Mouse (Mus musculus): ENCODE measurements at regions not wholly inside any gene's neighbourhood (a gene's known extent, or its start where the extent isn't known, plus 50 kb on each side); places are given as distances from the start of the nearest gene placed in this dataset.

GRCm38 (mm10) chr1:61095481-61096165 lies 117.9 kb downstream of the Icos start:
- no peaks in the 10 kb centered on the region for H3K9me3 ChIP-seq
- no peak for ATAC-seq (ENCODE audit: borderline replicate concordance, extremely low read depth, low FRiP score, low TSS enrichment)

GRCm38 (mm10) chr1:61099341-61099740 lies 121.6 kb downstream of the Icos start:
- Histone ChIP-seq H3K27ac (no peak overlapping the region), H3K27me3 (no peaks in the 10 kb centered on the region), H3K4me1 (no peaks in the 10 kb centered on the region), H3K4me2 (no peak overlapping the region), H3K4me3 (no peak overlapping the region), H3K9ac (no peak overlapping the region), H3K9me3 (no peaks in the 10 kb centered on the region), H3K36me3 (no peaks in the 10 kb centered on the region)
- no peak for ATAC-seq (ENCODE audit: borderline replicate concordance, extremely low read depth, low FRiP score, low TSS enrichment)
- 46% methylated on average over 5 of the region's 5 CpGs for WGBS

More at GRCm38 (mm10) chr1:61095481-61096165, 117.9 kb downstream of the Icos start:
- Histone ChIP-seq H3K4me2 (no peak overlapping the region), H3K27me3 (no peaks in the 10 kb centered on the region), H3K4me3 (no peak overlapping the region), H3K27ac (no peak overlapping the region), H3K9ac (no peak overlapping the region), H3K36me3 (no peaks in the 10 kb centered on the region), H3K4me1 (no peaks in the 10 kb centered on the region)

DNA sequence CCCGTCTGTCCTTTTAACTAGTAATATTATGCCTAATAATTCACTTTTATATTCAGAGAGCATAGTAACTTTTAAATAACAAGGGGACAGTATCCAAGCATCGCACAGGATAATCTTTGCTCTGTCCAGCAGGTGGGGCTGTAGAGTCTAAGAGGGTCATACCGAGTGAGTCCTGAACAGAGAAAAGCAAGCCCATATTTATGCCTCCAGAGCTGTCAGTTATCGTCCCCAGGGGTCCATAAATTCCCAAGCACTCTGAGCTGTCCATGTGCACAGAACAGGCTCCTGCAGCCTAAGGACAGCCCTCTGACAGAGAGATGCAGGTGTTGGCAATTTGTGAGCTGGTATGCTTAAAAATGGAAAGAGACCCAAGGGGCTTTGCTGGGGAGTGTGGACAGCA lies 124.0 kb downstream of the Icos start:
- H3K36me3 ChIP-seq: no peaks in the 10 kb centered on the region
- no peaks in the 10 kb centered on the region for H3K27me3 ChIP-seq
- no peaks in the 10 kb centered on the region for H3K4me1 ChIP-seq
- H3K9me3 ChIP-seq: no peaks in the 10 kb centered on the region
- H3K4me3 ChIP-seq: no peak overlapping the region
- H3K27ac ChIP-seq: no peak overlapping the region
- H3K9ac ChIP-seq: no peak overlapping the region
- ATAC-seq (ENCODE audit: borderline replicate concordance, extremely low read depth, low FRiP score, low TSS enrichment): no peak
- no peak overlapping the region for H3K4me2 ChIP-seq
- 62% methylated on average over 4 of the region's 4 CpGs for WGBS

DNA sequence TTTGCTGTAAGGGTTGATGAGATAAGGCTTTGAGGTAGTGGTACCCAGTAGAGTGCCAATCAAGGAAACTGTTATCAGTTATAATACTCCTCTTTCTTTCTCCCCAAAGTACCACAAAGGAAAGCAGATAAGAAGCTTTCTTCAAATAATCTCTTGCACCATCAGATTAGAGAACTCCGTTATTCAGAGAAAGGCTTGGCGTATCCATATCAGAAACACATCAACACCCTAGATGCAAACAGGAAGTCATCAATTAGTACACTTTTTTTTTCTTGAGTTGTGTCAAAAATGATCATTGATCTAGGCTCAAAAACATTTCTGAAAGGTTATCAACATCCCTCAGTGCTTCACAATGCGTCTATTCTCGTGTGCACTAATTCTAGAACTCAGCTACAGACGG lies 124.6 kb downstream of the Icos start:
- Histone ChIP-seq H3K36me3 (no peaks in the 10 kb centered on the region), H3K4me3 (no peak overlapping the region), H3K4me1 (no peaks in the 10 kb centered on the region), H3K27me3 (no peaks in the 10 kb centered on the region), H3K9ac (no peak overlapping the region), H3K4me2 (no peak overlapping the region), H3K27ac (no peak overlapping the region), H3K9me3 (no peaks in the 10 kb centered on the region)
- WGBS: 55% methylated on average over 5 of the region's 5 CpGs
- no peak for ATAC-seq (ENCODE audit: borderline replicate concordance, extremely low read depth, low FRiP score, low TSS enrichment)

GRCm38 (mm10) chr1:61103581-61103980 lies 125.9 kb downstream of the Icos start:
- Histone ChIP-seq H3K4me2 (no peak overlapping the region), H3K27me3 (no peaks in the 10 kb centered on the region), H3K4me3 (no peak overlapping the region), H3K9me3 (no peaks in the 10 kb centered on the region), H3K4me1 (no peaks in the 10 kb centered on the region), H3K36me3 (no peaks in the 10 kb centered on the region), H3K27ac (no peak overlapping the region), H3K9ac (no peak overlapping the region)
- no peak for ATAC-seq (ENCODE audit: borderline replicate concordance, extremely low read depth, low FRiP score, low TSS enrichment)
- WGBS: 48% methylated on average over 12 of the region's 12 CpGs

DNA sequence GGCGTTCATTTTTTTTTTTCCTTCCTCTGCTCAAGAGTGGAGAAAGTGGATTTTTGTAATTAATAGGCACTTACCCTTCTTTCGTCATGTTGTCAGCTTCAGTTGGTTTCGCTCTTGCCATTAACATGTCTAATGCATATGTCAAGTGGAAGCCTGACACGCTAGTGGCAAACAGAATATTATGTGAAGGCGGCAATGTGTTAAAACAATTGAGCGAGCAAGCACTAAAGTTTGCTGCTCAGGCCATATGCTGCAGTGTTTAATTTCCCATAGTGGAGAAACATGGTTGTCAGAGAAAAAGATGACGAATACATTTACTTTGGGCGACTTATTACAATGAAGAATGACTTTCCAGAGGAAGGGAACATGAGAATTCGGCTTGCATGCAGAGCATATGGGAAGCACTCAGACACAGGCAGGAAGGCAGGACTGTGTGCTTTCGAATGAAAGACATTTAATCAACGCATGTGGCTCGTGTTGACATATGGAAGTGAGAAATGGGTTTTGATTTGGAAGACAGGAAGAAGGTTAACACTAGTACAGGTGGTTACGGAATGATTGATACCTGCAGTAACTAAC lies 134.1 kb downstream of the Icos start:
- no peak overlapping the region for H3K27ac ChIP-seq
- ATAC-seq (ENCODE audit: borderline replicate concordance, extremely low read depth, low FRiP score, low TSS enrichment): no peak
- no peaks in the 10 kb centered on the region for H3K36me3 ChIP-seq
- no peaks in the 10 kb centered on the region for H3K9me3 ChIP-seq
- no peak overlapping the region for H3K4me2 ChIP-seq
- no peaks in the 10 kb centered on the region for H3K4me1 ChIP-seq
- no peak overlapping the region for H3K9ac ChIP-seq
- no peaks in the 10 kb centered on the region for H3K27me3 ChIP-seq
- H3K4me3 ChIP-seq: no peak overlapping the region
- 76% methylated on average over 13 of the region's 13 CpGs for WGBS

DNA sequence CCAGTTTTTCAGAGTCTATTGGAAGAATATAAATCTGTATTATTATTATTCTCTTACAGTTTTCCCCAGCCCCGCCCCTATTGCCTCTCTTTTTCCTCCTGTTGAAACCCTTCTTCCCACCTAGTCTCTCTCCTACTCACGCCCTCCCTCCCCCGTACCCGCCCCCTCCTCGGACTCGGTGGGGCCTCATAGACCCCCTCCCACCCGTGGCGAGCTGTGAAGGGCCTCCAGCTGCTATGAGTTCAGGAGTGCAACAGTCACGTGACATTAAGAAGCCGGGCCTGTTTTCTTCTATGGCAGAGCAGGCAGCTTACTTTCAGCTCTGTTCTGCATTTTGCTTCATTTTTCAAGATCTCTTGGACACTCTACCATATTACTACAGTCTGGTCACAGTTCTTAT lies 139.8 kb downstream of the Icos start:
- no peak for ATAC-seq (ENCODE audit: borderline replicate concordance, extremely low read depth, low FRiP score, low TSS enrichment)
- Histone ChIP-seq H3K9ac (no peak overlapping the region), H3K4me1 (no peaks in the 10 kb centered on the region), H3K4me3 (no peak overlapping the region), H3K36me3 (no peaks in the 10 kb centered on the region), H3K9me3 (no peaks in the 10 kb centered on the region), H3K27ac (no peak overlapping the region), H3K4me2 (no peak overlapping the region), H3K27me3 (no peaks in the 10 kb centered on the region)
- WGBS: 24% methylated on average over 10 of the region's 10 CpGs

- WGBS: 36% methylated on average over 4 of the region's 4 CpGs
- no peak for ATAC-seq (ENCODE audit: borderline replicate concordance, extremely low read depth, low FRiP score, low TSS enrichment)
Measured at GRCm38 (mm10) chr1:61118071-61118470, 140.3 kb downstream of the Icos start.

DNA sequence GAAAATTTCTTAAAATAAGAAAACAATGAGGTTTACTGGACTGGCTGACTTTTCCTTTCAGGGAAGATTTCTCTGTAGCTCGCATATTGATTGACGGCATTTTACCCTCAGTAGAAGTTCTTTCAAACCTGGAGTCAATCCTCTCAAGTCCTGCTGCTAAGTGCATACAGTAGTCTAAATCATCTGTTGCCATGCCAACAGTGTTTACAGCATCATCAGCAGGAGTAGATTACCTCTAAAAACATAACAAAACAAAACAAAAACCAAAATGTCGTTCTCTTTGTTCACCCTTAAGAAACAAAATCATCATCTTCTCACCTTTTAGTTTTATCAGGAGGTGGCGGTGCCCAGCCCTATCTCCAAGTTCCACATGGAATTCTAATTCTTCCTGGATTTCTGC lies 143.8 kb downstream of the Icos start:
- no peak for ATAC-seq (ENCODE audit: borderline replicate concordance, extremely low read depth, low FRiP score, low TSS enrichment)
- 83% methylated on average over 4 of the region's 4 CpGs for WGBS
- Histone ChIP-seq H3K27me3 (no peaks in the 10 kb centered on the region), H3K9me3 (no peaks in the 10 kb centered on the region), H3K4me2 (no peak overlapping the region), H3K36me3 (no peaks in the 10 kb centered on the region), H3K27ac (no peak overlapping the region), H3K9ac (no peak overlapping the region), H3K4me1 (no peaks in the 10 kb centered on the region), H3K4me3 (no peak overlapping the region)

More at GRCm38 (mm10) chr1:61118071-61118470, 140.3 kb downstream of the Icos start:
- Histone ChIP-seq H3K9ac (no peak overlapping the region), H3K4me3 (no peak overlapping the region), H3K27ac (no peak overlapping the region), H3K27me3 (no peaks in the 10 kb centered on the region), H3K36me3 (no peaks in the 10 kb centered on the region), H3K4me2 (no peak overlapping the region), H3K9me3 (no peaks in the 10 kb centered on the region), H3K4me1 (no peaks in the 10 kb centered on the region)

GRCm38 (mm10) chr1:61125127-61125526 lies 147.4 kb downstream of the Icos start:
- no peak for ATAC-seq (ENCODE audit: borderline replicate concordance, extremely low read depth, low FRiP score, low TSS enrichment)
- 88% methylated on average over 2 of the region's 2 CpGs for WGBS
- no peaks in the 10 kb centered on the region for H3K27me3 ChIP-seq

DNA sequence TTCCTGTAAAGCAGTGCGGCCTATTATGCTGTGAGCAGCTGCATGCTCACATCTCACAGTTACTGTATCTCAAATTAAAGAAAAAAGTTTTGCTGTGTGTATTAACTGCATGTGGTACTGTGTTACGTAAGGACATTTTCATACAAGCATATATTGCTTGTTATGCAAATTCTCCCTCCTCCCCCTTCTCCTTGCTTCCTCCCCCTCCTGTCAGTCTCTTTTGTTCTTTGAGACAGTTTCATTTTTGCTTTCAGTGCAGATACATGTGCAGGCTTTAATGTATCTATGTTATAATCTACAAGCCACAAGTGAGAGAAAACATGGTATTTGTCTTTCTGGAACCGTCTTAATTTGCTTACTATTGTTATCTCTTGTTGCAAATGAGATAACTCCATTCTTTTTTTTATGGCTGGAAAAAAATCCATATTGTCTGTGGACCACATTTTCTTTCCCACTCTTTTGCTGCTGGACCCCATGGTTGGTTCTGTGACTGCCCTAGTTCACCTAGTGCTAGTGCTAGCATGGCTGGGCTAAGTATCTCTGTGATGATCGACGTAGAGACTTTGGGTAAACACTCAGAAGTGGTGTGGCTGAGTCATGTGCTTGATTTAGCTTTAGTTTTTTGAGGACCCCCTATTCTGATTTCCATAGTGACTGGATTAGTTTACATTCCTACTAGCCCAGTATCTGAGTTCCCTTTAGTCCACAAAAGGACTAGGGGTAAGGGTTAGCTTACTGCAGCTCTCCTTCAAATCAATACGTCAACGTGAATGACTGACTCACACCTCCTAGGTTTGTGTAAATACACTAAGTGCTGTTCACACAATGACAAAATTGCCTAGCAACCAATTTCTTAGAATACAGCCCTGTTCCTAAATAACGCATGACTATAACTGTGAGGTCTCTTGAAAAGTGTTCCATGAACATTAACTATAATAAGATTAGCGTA lies 158.1 kb downstream of the Icos start:
- no peak overlapping the region for H3K9ac ChIP-seq
- peaks cover 22% of the 10 kb centered on the region; the same call in 1 of the 2 replicates for H3K4me1 ChIP-seq
- 56% methylated on average over 9 of the region's 9 CpGs for WGBS
- H3K9me3 ChIP-seq: no peaks in the 10 kb centered on the region
- no peaks in the 10 kb centered on the region for H3K36me3 ChIP-seq
- H3K27ac ChIP-seq: no peak overlapping the region
- no peak overlapping the region for H3K4me2 ChIP-seq
- no peak overlapping the region for H3K4me3 ChIP-seq
- ATAC-seq (ENCODE audit: borderline replicate concordance, extremely low read depth, low FRiP score, low TSS enrichment): no peak
- no peaks in the 10 kb centered on the region for H3K27me3 ChIP-seq

More at GRCm38 (mm10) chr1:61125127-61125526, 147.4 kb downstream of the Icos start:
- no peak overlapping the region for H3K4me2 ChIP-seq
- no peak overlapping the region for H3K9ac ChIP-seq
- H3K9me3 ChIP-seq: no peaks in the 10 kb centered on the region
- H3K4me3 ChIP-seq: no peak overlapping the region
- H3K36me3 ChIP-seq: no peaks in the 10 kb centered on the region
- no peaks in the 10 kb centered on the region for H3K4me1 ChIP-seq
- H3K27ac ChIP-seq: no peak overlapping the region

Measured in lung, embryonic 15.5 days (tissue).